Mouse (Mus musculus) stomach, embryonic 16.5 days (tissue): Measurements from ENCODE around the gene Cdk5r1. TPM values are rescaled to one million over a fixed set of nuclear protein-coding genes. Genes with fewer than 3 reads are reported as not detected.

Source experiments
- ATAC-seq: fragments of 200-750 bp; cut with Nextera tagmentation; 2 replicates; pipeline ENCODE4 v1.8.0; 2017; ENCODE audit warnings: moderate number of reproducible peaks, moderate TSS enrichment; ENCODE audit not compliant: insufficient read depth, low FRiP score
- H3K27ac ChIP-seq: fragments of 300-500 bp; sonication (generic); 2 replicates; pipeline ENCODE4 v1.5.1; 2014; ENCODE audit warnings: low read length
- H3K27me3 ChIP-seq: fragments of 300-500 bp; sonication (generic); 2 replicates; pipeline ENCODE4 v1.6.1; 2014; ENCODE audit warnings: low read length, control low read depth, mixed read lengths; ENCODE audit not compliant: control insufficient read depth, insufficient read depth
- H3K36me3 ChIP-seq: fragments of 300-500 bp; sonication (generic); 2 replicates; pipeline ENCODE4 v1.6.1; 2014; ENCODE audit warnings: low read length; ENCODE audit not compliant: control insufficient read depth, insufficient read depth
- H3K4me1 ChIP-seq: fragments of 300-500 bp; sonication (generic); 2 replicates; pipeline ENCODE4 v1.6.1; 2014; ENCODE audit warnings: low read length, control low read depth, mixed read lengths; ENCODE audit not compliant: control insufficient read depth, insufficient read depth
- H3K4me2 ChIP-seq: fragments of 300-500 bp; sonication (generic); 2 replicates; pipeline ENCODE4 v1.6.1; 2014; ENCODE audit warnings: low read depth, low read length, mixed read lengths
- H3K4me3 ChIP-seq: fragments of 300-500 bp; sonication (generic); replicated peaks from 2 replicates; pipeline ENCODE4 v1.5.1; 2014; ENCODE audit warnings: mild to moderate bottlenecking, low read length
- H3K9ac ChIP-seq: fragments of 300-500 bp; sonication (generic); 2 replicates; pipeline ENCODE4 v1.6.1; 2014; ENCODE audit warnings: low read length
- H3K9me3 ChIP-seq: fragments of 300-500 bp; sonication (generic); replicated peaks from 2 replicates; pipeline ENCODE4 v1.6.1; 2016; ENCODE audit warnings: low read length, control low read depth; ENCODE audit not compliant: control insufficient read depth
- WGBS: fragments of 180-500 bp; shearing (Covaris S2); extraction: QIAGEN DNeasy Blood & Tissue Kit; methylation state at CpG from one replicate; pipeline ENCODE4 v1.1.7; 2014; 5-methylcytosine and 5-hydroxymethylcytosine counted together
- polyA plus RNA-seq: library from polyadenylated mRNA; unstranded; fragments of >200 nt; fragmentation: Nextera tagmentation; extraction: Ambion mirVana; gene quantifications from 2 replicates; pipeline ENCODE4 v1.2.1, GENCODE M21; 2015

The Cdk5r1 gene
- polyA plus RNA-seq, 1 experiment from 2014 or later = 1.3 TPM

DNA sequence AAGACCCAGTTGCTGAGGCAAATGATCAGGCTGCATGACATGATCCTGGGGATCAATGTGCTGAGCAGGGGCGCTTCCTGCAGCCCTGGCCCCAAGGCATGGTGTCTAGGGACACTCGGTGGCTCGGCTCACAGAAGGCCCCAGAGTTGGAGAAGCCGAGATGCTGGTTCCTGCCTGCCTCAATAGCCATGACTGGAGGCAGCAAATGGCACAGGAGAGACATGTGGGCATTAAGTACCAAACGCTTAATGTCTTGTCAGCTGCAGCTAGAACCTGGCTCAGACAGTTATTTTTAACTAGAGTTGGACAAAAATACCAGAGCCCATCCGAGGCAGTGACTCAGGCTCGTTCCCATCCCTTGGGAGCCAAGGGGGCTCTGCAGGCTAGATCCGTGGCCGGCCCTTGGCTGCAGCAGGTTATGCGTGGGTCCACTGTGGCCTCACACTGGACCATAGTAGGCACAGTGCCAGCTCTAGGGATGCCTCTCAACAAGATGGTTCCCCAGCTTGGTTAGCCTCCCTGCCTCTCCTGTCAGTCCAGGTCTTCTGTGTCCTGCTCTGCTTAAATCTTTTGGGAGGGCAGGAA is 8.9 kb downstream of the Cdk5r1 start:
- 87% methylated on average over 10 of the region's 10 CpGs for WGBS
- H3K4me2 ChIP-seq = no peak overlapping the region
- no peaks in the 10 kb centered on the region for H3K4me1 ChIP-seq
- ATAC-seq = no peak
- no peak overlapping the region for H3K9ac ChIP-seq
- no peak overlapping the region for H3K4me3 ChIP-seq
- H3K27ac ChIP-seq = no peak overlapping the region
- no peaks in the 10 kb centered on the region for H3K27me3 ChIP-seq
- no peaks in the 10 kb centered on the region for H3K36me3 ChIP-seq
- H3K9me3 ChIP-seq = no peaks in the 10 kb centered on the region

DNA sequence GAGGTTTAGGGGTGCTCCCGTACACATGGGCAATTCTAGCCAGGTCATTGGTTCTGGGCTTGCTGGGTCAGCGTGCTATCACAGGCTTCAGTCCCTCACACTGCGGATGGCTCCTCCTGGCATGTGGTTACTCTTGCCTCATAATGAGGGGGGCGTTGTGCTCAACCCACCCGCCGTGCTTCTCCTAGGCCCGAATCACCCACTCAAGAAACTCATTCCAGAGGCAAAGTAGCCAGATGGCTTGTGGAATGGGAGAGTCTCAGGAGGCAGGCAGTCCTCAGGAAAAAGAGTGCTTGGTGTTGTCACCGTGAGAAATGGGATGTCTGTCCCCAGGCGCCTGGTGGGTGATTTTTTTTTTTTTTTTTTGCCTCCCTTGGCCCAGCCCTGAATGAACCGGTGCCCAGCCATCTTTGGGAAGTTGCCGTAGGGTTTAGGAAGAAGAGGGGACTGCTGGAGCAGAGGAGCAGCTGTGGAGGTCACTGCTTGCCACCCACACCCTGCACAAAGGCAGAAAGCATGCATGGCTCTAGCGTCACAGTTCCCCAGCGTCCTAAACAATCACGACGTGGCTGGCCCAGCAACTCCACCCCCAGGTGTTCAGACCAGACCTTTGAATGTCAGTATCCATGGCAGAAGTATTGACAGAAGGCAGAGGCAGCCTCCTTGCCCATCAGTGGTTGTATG is 11.2 kb downstream of the Cdk5r1 start:
- WGBS = 70% methylated on average over 15 of the region's 15 CpGs
- ATAC-seq = no peak

DNA sequence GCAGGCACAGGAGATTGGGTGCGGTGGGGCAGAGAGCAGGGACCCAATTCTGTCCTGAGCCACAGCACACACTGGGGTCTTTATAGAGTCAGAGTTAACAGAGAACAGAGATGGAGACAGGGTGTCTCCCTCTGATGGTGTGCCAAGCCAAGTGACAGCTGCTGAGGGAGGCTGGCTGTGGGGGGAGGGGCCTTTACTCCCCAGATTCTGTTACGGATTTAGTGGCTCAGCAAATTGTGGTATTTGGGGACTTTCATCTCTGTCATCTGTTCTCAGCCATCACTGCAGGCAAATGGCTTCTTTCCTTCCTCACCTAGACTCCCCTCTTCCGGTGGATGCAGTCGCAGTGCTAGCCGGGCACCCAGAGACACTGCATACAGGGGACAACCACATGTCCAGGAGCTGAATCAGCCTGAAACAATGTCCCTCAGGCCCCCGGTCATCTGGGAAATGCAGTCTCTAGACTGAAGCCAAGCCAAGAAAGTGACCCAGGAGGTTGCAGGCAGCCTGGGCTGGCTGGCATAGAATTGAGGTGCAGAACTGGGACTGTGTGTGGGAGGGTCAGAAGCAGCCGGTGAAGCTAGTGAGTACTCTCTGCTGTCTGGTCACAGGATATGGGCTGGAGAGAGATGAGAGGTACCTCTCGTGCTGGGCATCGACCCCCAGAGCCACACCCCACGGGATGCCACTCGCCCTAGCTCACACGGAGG is 12.5 kb downstream of the Cdk5r1 start:
- ATAC-seq = no peak
- Histone ChIP-seq H3K27me3 (no peaks in the 10 kb centered on the region), H3K36me3 (no peaks in the 10 kb centered on the region), H3K9me3 (no peaks in the 10 kb centered on the region), H3K4me2 (no peak overlapping the region), H3K27ac (no peak overlapping the region), H3K9ac (no peak overlapping the region), H3K4me3 (no peak overlapping the region), H3K4me1 (no peaks in the 10 kb centered on the region)
- 48% methylated on average over 12 of the region's 12 CpGs for WGBS

More for the DNA sequence above, 11.2 kb downstream of the Cdk5r1 start:
- Histone ChIP-seq H3K27ac (no peak overlapping the region), H3K4me1 (no peaks in the 10 kb centered on the region), H3K27me3 (no peaks in the 10 kb centered on the region), H3K4me3 (no peak overlapping the region), H3K9ac (no peak overlapping the region), H3K36me3 (no peaks in the 10 kb centered on the region), H3K9me3 (no peaks in the 10 kb centered on the region), H3K4me2 (no peak overlapping the region)

DNA sequence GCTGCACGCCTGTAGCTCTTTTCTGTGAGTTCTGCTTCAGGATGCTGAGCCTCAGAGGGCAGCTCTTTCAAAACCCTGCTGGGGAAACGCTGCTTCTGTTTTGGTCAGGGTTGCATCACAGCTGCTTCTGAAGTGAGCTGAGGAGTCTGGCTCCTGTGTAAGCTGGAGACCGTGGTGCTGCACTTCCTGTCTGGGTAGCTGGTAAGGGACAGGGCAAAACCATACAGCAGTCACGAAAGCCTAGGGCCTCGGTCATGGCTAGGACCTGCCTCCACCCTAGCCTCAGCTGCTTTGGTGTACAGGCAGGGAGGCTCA is 13.0 kb downstream of the Cdk5r1 start:
- WGBS = 48% methylated on average over 5 of the region's 5 CpGs
- Histone ChIP-seq H3K27me3 (no peaks in the 10 kb centered on the region), H3K27ac (no peak overlapping the region), H3K9ac (no peak overlapping the region), H3K4me1 (no peaks in the 10 kb centered on the region), H3K9me3 (no peaks in the 10 kb centered on the region), H3K36me3 (no peaks in the 10 kb centered on the region), H3K4me2 (no peak overlapping the region), H3K4me3 (no peak overlapping the region)
- no peak for ATAC-seq

DNA sequence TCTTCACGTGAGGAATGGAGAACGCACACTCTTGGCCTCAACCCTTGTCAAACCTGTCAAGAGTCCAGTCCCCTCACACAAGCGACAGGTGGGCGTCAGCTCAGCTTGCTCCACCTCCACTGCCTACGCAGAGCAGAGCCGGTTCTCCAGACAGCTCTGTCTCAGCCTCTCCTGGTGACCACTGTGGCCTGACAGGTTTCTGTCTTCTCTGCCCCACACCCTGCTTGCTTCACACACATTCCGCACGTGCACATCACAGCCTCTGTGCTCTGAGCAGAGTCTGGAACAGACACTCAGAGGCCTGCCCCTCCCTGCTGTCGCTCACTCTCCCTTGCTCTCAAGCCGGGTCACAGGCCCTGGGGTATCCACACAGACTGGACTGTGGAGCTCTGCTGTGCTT is 14.0 kb downstream of the Cdk5r1 start:
- Histone ChIP-seq H3K4me2 (no peak overlapping the region), H3K27ac (no peak overlapping the region), H3K9me3 (no peaks in the 10 kb centered on the region), H3K4me1 (no peaks in the 10 kb centered on the region), H3K27me3 (no peaks in the 10 kb centered on the region), H3K9ac (no peak overlapping the region), H3K4me3 (no peak overlapping the region), H3K36me3 (no peaks in the 10 kb centered on the region)
- peak; percentile 32; the same call in 1 of the 2 replicates for ATAC-seq
- WGBS = 70% methylated on average over 10 of the region's 10 CpGs

DNA sequence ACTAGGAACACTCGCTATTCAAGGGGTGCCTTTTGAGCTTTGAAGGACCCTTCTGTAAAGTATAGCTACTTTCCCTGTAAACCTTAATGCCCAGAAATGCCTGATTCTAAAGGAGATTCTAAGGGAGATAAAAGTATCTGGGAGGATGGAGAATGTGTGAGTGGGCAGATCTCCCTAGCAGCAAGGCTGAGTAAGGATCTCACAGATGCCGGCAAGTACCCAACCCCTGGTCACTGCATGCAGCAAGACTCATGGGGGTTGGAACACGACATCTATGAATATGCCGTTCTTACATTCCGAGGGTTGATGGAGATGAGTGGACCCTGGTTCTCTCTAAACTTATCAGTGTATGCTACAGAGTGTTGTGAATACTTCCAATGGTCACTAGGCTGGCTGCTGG is 16.4 kb downstream of the Cdk5r1 start:
- no peaks in the 10 kb centered on the region for H3K36me3 ChIP-seq
- H3K27ac ChIP-seq = no peak overlapping the region
- WGBS = 90% methylated on average over 5 of the region's 5 CpGs
- ATAC-seq = no peak
- no peak overlapping the region for H3K9ac ChIP-seq
- no peaks in the 10 kb centered on the region for H3K27me3 ChIP-seq
- H3K9me3 ChIP-seq = no peaks in the 10 kb centered on the region
- no peaks in the 10 kb centered on the region for H3K4me1 ChIP-seq
- no peak overlapping the region for H3K4me2 ChIP-seq
- no peak overlapping the region for H3K4me3 ChIP-seq

DNA sequence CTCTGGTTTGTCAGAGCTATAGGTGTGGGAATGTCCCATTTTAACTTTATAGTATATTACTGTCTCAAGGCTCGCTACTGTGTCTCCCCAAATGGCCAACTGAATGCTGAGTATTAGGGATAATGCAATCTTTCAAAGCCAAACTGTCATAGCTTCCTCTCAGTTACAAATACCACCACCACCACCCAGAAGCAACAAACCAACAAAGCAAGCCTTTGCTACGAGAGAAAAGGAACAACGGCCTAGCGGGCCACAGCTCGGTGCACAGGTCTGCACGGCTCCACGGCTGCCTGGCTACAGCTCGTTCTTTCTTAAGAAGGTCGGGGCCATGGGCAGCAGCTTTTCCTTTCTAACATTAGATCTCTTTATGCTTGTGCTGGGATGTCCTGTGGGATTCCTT is 18.0 kb downstream of the Cdk5r1 start:
- no peak for ATAC-seq
- Histone ChIP-seq H3K4me2 (no peak overlapping the region), H3K9ac (no peak overlapping the region), H3K27ac (no peak overlapping the region), H3K9me3 (no peaks in the 10 kb centered on the region), H3K27me3 (no peaks in the 10 kb centered on the region), H3K4me3 (no peak overlapping the region), H3K4me1 (0 out of 2 replicates have a peak, but pooled peaks cover 3% of the 10 kb centered on the region), H3K36me3 (no peaks in the 10 kb centered on the region)
- WGBS = 83% methylated on average over 9 of the region's 9 CpGs

DNA sequence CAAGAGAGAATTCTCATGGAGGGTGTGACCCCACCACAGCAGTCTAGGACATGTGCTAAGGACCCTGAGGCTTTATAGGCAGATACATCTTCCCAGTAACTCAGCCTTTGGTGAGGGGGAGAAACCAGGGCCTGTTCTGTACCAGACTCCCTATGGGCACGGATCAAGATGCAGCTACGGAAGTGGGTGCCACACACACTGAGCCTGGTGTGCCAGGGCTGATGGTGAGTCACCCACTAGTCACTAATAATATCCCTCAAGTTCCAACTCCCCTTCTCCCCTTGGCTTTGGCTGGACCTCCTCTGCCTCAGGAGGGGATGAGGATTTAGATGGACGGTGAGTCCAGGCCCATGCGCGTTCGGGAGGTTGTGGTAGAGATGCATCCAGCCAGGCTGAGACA is 19.1 kb downstream of the Cdk5r1 start:
- H3K4me3 ChIP-seq = no peak overlapping the region
- 0 out of 2 replicates have a peak, but pooled peaks cover 3% of the 10 kb centered on the region for H3K4me1 ChIP-seq
- no peak overlapping the region for H3K27ac ChIP-seq
- no peak overlapping the region for H3K9ac ChIP-seq
- no peak overlapping the region for H3K4me2 ChIP-seq
- H3K27me3 ChIP-seq = no peaks in the 10 kb centered on the region
- H3K9me3 ChIP-seq = no peaks in the 10 kb centered on the region
- no peaks in the 10 kb centered on the region for H3K36me3 ChIP-seq
- ATAC-seq = no peak
- WGBS = 85% methylated on average over 6 of the region's 6 CpGs

DNA sequence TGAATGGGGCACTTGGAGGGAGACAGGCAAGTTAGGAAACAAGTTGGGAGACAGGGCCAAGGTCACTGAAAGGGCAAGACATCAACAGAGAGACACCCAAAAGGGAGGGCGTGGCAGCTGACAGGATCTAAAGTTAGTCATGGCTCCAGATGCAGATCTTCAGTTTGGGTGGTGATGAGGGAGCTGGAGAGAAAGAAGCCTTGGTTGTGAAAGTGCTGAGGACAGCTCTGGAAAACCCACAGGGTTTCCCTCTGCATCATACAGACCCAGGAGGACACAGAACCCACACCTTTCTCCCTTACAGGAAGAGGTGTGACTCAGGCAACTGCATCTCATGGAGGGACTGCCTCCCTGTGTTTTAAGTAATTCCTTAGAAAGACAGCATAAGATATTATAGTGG is 19.8 kb downstream of the Cdk5r1 start:
- Histone ChIP-seq H3K4me3 (no peak overlapping the region), H3K27ac (no peak overlapping the region), H3K36me3 (no peaks in the 10 kb centered on the region), H3K4me1 (0 out of 2 replicates have a peak, but pooled peaks cover 3% of the 10 kb centered on the region), H3K9ac (no peak overlapping the region), H3K4me2 (no peak overlapping the region), H3K9me3 (no peaks in the 10 kb centered on the region), H3K27me3 (no peaks in the 10 kb centered on the region)
- 64% methylated on average over 1 of the region's 1 CpGs for WGBS
- no peak for ATAC-seq
